Mouse (Mus musculus) C2C12 (cell line): ENCODE results near the gene Gp9. TPM values are rescaled to one million over a fixed set of nuclear protein-coding genes. Genes with fewer than 3 reads are reported as not detected.

Source experiments
- H3K27me3 ChIP-seq: one replicate; pipeline ENCODE4 v1.6.1; 2011; ENCODE audit not compliant: control insufficient read depth, insufficient read depth, insufficient read length
- H3K36me3 ChIP-seq: one replicate; pipeline ENCODE4 v1.6.1; 2011; ENCODE audit not compliant: control insufficient read depth, insufficient read depth
- H3K4me3 ChIP-seq: one replicate; pipeline ENCODE4 v1.5.1; 2011; ENCODE audit warnings: mild to moderate bottlenecking, control low read depth; ENCODE audit not compliant: poor library complexity, insufficient read depth, severe bottlenecking
- H3K79me2 ChIP-seq: one replicate; pipeline ENCODE4 v1.6.1; 2011; ENCODE audit not compliant: control insufficient read depth, insufficient read depth
- H3K79me3 ChIP-seq: one replicate; pipeline ENCODE4 v1.6.1; 2011; ENCODE audit warnings: low read depth, control low read depth
- H3ac ChIP-seq: one replicate; pipeline ENCODE3; 2011; ENCODE audit warnings: low read depth; ENCODE audit not compliant: control insufficient read depth, insufficient read length
- CEBPB ChIP-seq: IDR thresholded peaks from one replicate; pipeline ENCODE4 v1.6.1; 2011; ENCODE audit warnings: low read depth, mild to moderate bottlenecking, control low read depth, moderate library complexity
- CTCF ChIP-seq: IDR thresholded peaks from one replicate; pipeline ENCODE4 v1.5.1; 2011; ENCODE audit not compliant: control insufficient read depth, insufficient read depth, insufficient read length
- FOSL1 ChIP-seq: IDR thresholded peaks from one replicate; pipeline ENCODE4 v1.8.0; 2011; ENCODE audit warnings: mild to moderate bottlenecking, low read length; ENCODE audit not compliant: poor library complexity, insufficient read depth, severe bottlenecking
- MAX ChIP-seq: IDR thresholded peaks from one replicate; pipeline ENCODE4 v1.6.1; 2011; ENCODE audit warnings: mild to moderate bottlenecking, control low read depth
- MYOD1 ChIP-seq: IDR thresholded peaks from one replicate; pipeline ENCODE4 v1.6.1; 2011; ENCODE audit warnings: low read depth; ENCODE audit not compliant: control insufficient read depth, insufficient read length
- MYOG ChIP-seq: IDR thresholded peaks from one replicate; pipeline ENCODE4 v1.6.1; 2011; ENCODE audit not compliant: control insufficient read depth, insufficient read length; ENCODE audit errors: extremely low read depth
- USF1 ChIP-seq: IDR thresholded peaks from one replicate; pipeline ENCODE4 v1.6.1; 2011; ENCODE audit warnings: low read depth, mild to moderate bottlenecking, control low read depth, moderate library complexity
- polyA plus RNA-seq: library from polyadenylated mRNA; unstranded; fragments of >200 nt; fragmentation: generic; extraction: Trizol; gene quantifications from one replicate; pipeline ENCODE4 v1.2.1, GENCODE M21; 2012; ENCODE audit warnings: missing spikeins

Gene Gp9
- polyA plus RNA-seq, 1 experiment: not detected

- Histone ChIP-seq H3K27me3 (no peaks in the 10 kb centered on the region), H3ac (no peak overlapping the region), H3K4me3 (no peak overlapping the region), H3K79me3 (peaks cover 4% of the 10 kb centered on the region), H3K79me2 (peaks cover 22% of the 10 kb centered on the region), H3K36me3 (no peaks in the 10 kb centered on the region)
- TF ChIP-seq MAX (no peak), MYOD1 (no peak), USF1 (no peak), MYOG (no peak), CTCF (no peak), CEBPB (no peak), FOSL1 (no peak)
Observed at GRCm38 (mm10) chr6:87806857-87807256, 29.0 kb downstream of the Gp9 start.

- H3K27me3 ChIP-seq: no peaks in the 10 kb centered on the region
- H3ac ChIP-seq: no peak overlapping the region
- H3K36me3 ChIP-seq: peaks cover 4% of the 10 kb centered on the region
- H3K4me3 ChIP-seq: no peak overlapping the region
- H3K79me3 ChIP-seq: peaks cover 4% of the 10 kb centered on the region
- TF ChIP-seq MAX (no peak), USF1 (no peak), MYOD1 (no peak), CEBPB (no peak), FOSL1 (no peak), CTCF (no peak), MYOG (no peak)
- H3K79me2 ChIP-seq: peaks cover 22% of the 10 kb centered on the region
Observed at GRCm38 (mm10) chr6:87807735-87808440, 30.0 kb downstream of the Gp9 start.

- peaks cover 6% of the 10 kb centered on the region for H3K36me3 ChIP-seq
- no peak overlapping the region for H3ac ChIP-seq
- TF ChIP-seq USF1 (no peak), MYOG (no peak), MAX (no peak), CEBPB (no peak), FOSL1 (no peak), MYOD1 (no peak), CTCF (no peak)
- peaks cover 4% of the 10 kb centered on the region for H3K79me3 ChIP-seq
- H3K27me3 ChIP-seq: no peaks in the 10 kb centered on the region
- peaks cover 22% of the 10 kb centered on the region for H3K79me2 ChIP-seq
- H3K4me3 ChIP-seq: no peak overlapping the region
Observed at GRCm38 (mm10) chr6:87808521-87808920, 30.6 kb downstream of the Gp9 start.

DNA sequence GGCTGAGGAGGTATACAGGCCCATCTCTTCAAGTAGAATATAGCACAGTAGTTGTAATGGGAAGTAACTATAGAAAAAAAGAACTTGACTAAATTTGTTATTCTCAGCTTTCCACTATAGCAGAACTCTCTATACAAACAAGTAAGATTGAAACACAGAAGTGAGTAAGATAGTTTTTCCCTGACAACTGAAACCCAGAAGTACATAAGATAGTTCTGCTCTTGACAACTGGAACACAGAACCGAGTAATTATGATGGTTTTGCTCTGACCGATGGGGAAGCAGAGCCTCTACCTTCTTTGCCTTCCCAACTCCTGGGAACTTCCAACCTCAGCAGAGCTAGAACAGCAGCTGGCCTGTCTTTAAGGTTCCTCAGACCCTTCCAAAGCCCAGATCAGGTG, 31.3 kb downstream of the Gp9 start:
- Histone ChIP-seq H3ac (no peak overlapping the region), H3K27me3 (no peaks in the 10 kb centered on the region), H3K79me2 (peaks cover 22% of the 10 kb centered on the region), H3K4me3 (no peak overlapping the region), H3K79me3 (peaks cover 4% of the 10 kb centered on the region), H3K36me3 (peaks cover 11% of the 10 kb centered on the region)
- TF ChIP-seq CEBPB (no peak), MYOG (no peak), FOSL1 (no peak), CTCF (no peak), USF1 (no peak), MYOD1 (no peak), MAX (no peak)

GRCm38 (mm10) chr6:87809651-87810161, 31.8 kb downstream of the Gp9 start:
- H3K79me3 ChIP-seq: peaks cover 4% of the 10 kb centered on the region
- no peak for TF ChIP-seq MYOD1
- TF ChIP-seq CEBPB: no peak
- TF ChIP-seq CTCF: no peak
- TF ChIP-seq MYOG: no peak
- no peak for TF ChIP-seq USF1
- no peaks in the 10 kb centered on the region for H3K27me3 ChIP-seq
- H3K36me3 ChIP-seq: peaks cover 13% of the 10 kb centered on the region
- peaks cover 22% of the 10 kb centered on the region for H3K79me2 ChIP-seq
- no peak overlapping the region for H3ac ChIP-seq
- H3K4me3 ChIP-seq: no peak overlapping the region
